In genomic region chr14:76281867-76282266, GRCm38 (mm10) we compare ENCODE assay signal across 15 mouse cellular contexts.
DNase-seq lines count a peak whose midpoint lies in the region; ATAC-seq and TF ChIP-seq lines count a peak whose summit lies in the region.
"Had no signal": no experiment of that assay in that cellular context is flagged by ENCODE, and none has a peak within 500 bp of the region (broad histone marks: within the 10 kb centered on the region; RNA-seq: fewer than 3 reads in every experiment).

No protein-coding gene starts in this region.

- H3K27ac ChIP-seq in gastrocnemius, adult 2 months = peak overlapping the region; percentile 31; the same call in 1 of the 2 replicates
- H3K27ac ChIP-seq in midbrain, embryonic 11.5 days (ENCODE audit: low read depth, low read length) = no peak overlapping the region
- H3K27ac ChIP-seq in midbrain, embryonic 15.5 days = no peak overlapping the region
- peak overlapping the region; percentile 25; the same call in 1 of the 2 replicates for H3K27ac ChIP-seq in limb, embryonic 10.5 days
- H3K27ac ChIP-seq in stomach, postnatal 0 days (replicated peaks) = no peak overlapping the region

- no peaks in the 10 kb centered on the region for H3K9me3 ChIP-seq in midbrain, embryonic 11.5 days (ENCODE audit: control insufficient read depth, low read length)
- H3K9me3 ChIP-seq in midbrain, embryonic 15.5 days = 0 out of 2 replicates have a peak, but pooled peaks cover 2% of the 10 kb centered on the region
- no peaks in the 10 kb centered on the region for H3K9me3 ChIP-seq in limb, embryonic 10.5 days (replicated peaks)
- no peaks in the 10 kb centered on the region for H3K9me3 ChIP-seq in stomach, postnatal 0 days (ENCODE audit: control insufficient read depth, low read length)

- no peak overlapping the region for H3K4me2 ChIP-seq in midbrain, embryonic 11.5 days
- H3K4me2 ChIP-seq in midbrain, embryonic 15.5 days = no peak overlapping the region
- no peak overlapping the region for H3K4me2 ChIP-seq in stomach, postnatal 0 days (replicated peaks; ENCODE audit: low read depth)

- intact Hi-C loops in gastrocnemius, adult 2 months (cut with DNase I) = no loop called here

- peak; percentile 67 for ATAC-seq in midbrain, embryonic 11.5 days (ENCODE audit: low FRiP score)
- no peak for ATAC-seq in midbrain, embryonic 15.5 days (replicated peaks)
- ATAC-seq in stomach, postnatal 0 days (ENCODE audit: low FRiP score, low TSS enrichment) = peak; percentile 63; the same call in 1 of the 2 replicates
- ATAC-seq: intestine, postnatal 0 days had no signal

- no peak for TF ChIP-seq CTCF in gastrocnemius, adult 2 months (IDR thresholded peaks at IDR 0.05)
- no peak for TF ChIP-seq CTCF in stomach, postnatal 0 days (IDR thresholded peaks at IDR 0.05; ENCODE audit: low read depth)

- H3K4me3 ChIP-seq in gastrocnemius, adult 2 months = no peak overlapping the region
- no peak overlapping the region for H3K4me3 ChIP-seq in midbrain, embryonic 11.5 days (ENCODE audit: low read depth, low read length)
- no peak overlapping the region for H3K4me3 ChIP-seq in midbrain, embryonic 15.5 days
- H3K4me3 ChIP-seq in limb, embryonic 10.5 days = no peak overlapping the region
- no peak overlapping the region for H3K4me3 ChIP-seq in stomach, postnatal 0 days (ENCODE audit: low read depth, low read length)

- no peaks in the 10 kb centered on the region for H3K36me3 ChIP-seq in midbrain, embryonic 11.5 days (ENCODE audit: control insufficient read depth, insufficient read depth, low read length)
- no peaks in the 10 kb centered on the region for H3K36me3 ChIP-seq in midbrain, embryonic 15.5 days (replicated peaks)
- H3K36me3 ChIP-seq in limb, embryonic 10.5 days = no peaks in the 10 kb centered on the region
- no peaks in the 10 kb centered on the region for H3K36me3 ChIP-seq in stomach, postnatal 0 days (ENCODE audit: control insufficient read depth, insufficient read depth, low read length)

- H3K27me3 ChIP-seq in midbrain, embryonic 11.5 days (ENCODE audit: control insufficient read depth, insufficient read depth, low read length) = no peaks in the 10 kb centered on the region
- no peaks in the 10 kb centered on the region for H3K27me3 ChIP-seq in midbrain, embryonic 15.5 days (replicated peaks)
- H3K27me3 ChIP-seq in limb, embryonic 10.5 days (ENCODE audit: low read depth, poor library complexity, severe bottlenecking) = no peaks in the 10 kb centered on the region
- no peaks in the 10 kb centered on the region for H3K27me3 ChIP-seq in stomach, postnatal 0 days (ENCODE audit: control insufficient read depth, insufficient read depth, low read length)

- no peak overlapping the region for H3K9ac ChIP-seq in midbrain, embryonic 11.5 days (ENCODE audit: low read length)
- H3K9ac ChIP-seq in midbrain, embryonic 15.5 days = no peak overlapping the region
- no peak overlapping the region for H3K9ac ChIP-seq in stomach, postnatal 0 days (ENCODE audit: low read length)

- no peak for TF ChIP-seq EP300 in stomach, postnatal 0 days (optimal IDR thresholded peaks at IDR 0.05)

- 37% methylated on average over 5 of the region's 5 CpGs for WGBS in midbrain, embryonic 11.5 days
- 28% methylated on average over 5 of the region's 5 CpGs for WGBS in midbrain, embryonic 15.5 days
- WGBS in limb, embryonic 10.5 days = 28% methylated on average over 5 of the region's 5 CpGs
- WGBS in stomach, postnatal 0 days = 23% methylated on average over 5 of the region's 5 CpGs

- no peak for DNase-seq in gastrocnemius, adult 2 months
- DNase-seq in gastrocnemius, postnatal 4 days (ENCODE audit: low spot score in 2 of 2) = no peak
- peak; percentile 84 for DNase-seq in midbrain, embryonic 11.5 days (ENCODE audit: low spot score, missing footprints)
- DNase-seq in limb, embryonic 10.5 days (ENCODE audit: low spot score) = no peak
- no peak for DNase-seq in stomach, postnatal 0 days (ENCODE audit: low spot score)
- DNase-seq in adrenal gland, postnatal 10 days = no peak
- no peak for DNase-seq in B cell, adult 2 months
- DNase-seq: cerebellum, postnatal 25 days; gastrocnemius, postnatal 25 days; layer of hippocampus, adult 9-11 months; left cerebral cortex, postnatal 4 days; lung, postnatal 14 days; retina, postnatal 1 day had no signal

- H3K4me1 ChIP-seq in midbrain, embryonic 11.5 days (ENCODE audit: control insufficient read depth, insufficient read depth, low read length) = peaks cover 6% of the 10 kb centered on the region
- peaks cover 7% of the 10 kb centered on the region; the same call in 1 of the 2 replicates for H3K4me1 ChIP-seq in midbrain, embryonic 15.5 days
- H3K4me1 ChIP-seq in limb, embryonic 10.5 days = peaks cover 13% of the 10 kb centered on the region
- no peaks in the 10 kb centered on the region for H3K4me1 ChIP-seq in stomach, postnatal 0 days (replicated peaks; ENCODE audit: control insufficient read depth, insufficient read depth)

Comparison
In these comparisons a context has a peak if more than half of its experiments do, and no peak if none do; other contexts are left out.
1. H3K27ac ChIP-seq: peak in gastrocnemius, adult 2 months (single experiment) and limb, embryonic 10.5 days (single experiment); none in midbrain, embryonic 11.5 days (single experiment), midbrain, embryonic 15.5 days (single experiment) and stomach, postnatal 0 days (single experiment).